Mouse (Mus musculus) bone marrow, adult 2 months (tissue): Measurements from ENCODE around the gene Nkain1. TPM values are rescaled to one million over a fixed set of nuclear protein-coding genes. Genes with fewer than 3 reads are reported as not detected.

ENCODE experiments used
- H3K27ac ChIP-seq: fragments of 200-500 bp; 2 replicates; pipeline ENCODE4 v1.5.1; 2012; ENCODE audit warnings: low read depth, mild to moderate bottlenecking, control low read depth, inconsistent platforms, low read length; ENCODE audit not compliant: control insufficient read depth, poor library complexity, insufficient read depth
- H3K4me1 ChIP-seq: fragments of 200-500 bp; 2 replicates; pipeline ENCODE4 v1.6.1; 2011; ENCODE audit warnings: low read length; ENCODE audit not compliant: control insufficient read depth, insufficient read depth
- H3K4me3 ChIP-seq: fragments of 200-500 bp; replicated peaks from 2 replicates; pipeline ENCODE3; 2011; ENCODE audit warnings: mild to moderate bottlenecking, low read depth, low read length, control low read depth; ENCODE audit not compliant: control insufficient read depth
- CTCF ChIP-seq: fragments of 200-500 bp; IDR thresholded peaks from 2 replicates; pipeline ENCODE4 v1.5.1; 2011; ENCODE audit warnings: low read length, control low read depth; ENCODE audit not compliant: control insufficient read depth, insufficient read depth
- POLR2A ChIP-seq: fragments of 200-500 bp; IDR thresholded peaks from 2 replicates; pipeline ENCODE4 v1.6.1; 2011; ENCODE audit warnings: low read depth, mild to moderate bottlenecking, control low read depth, low read length, borderline replicate concordance; ENCODE audit not compliant: control insufficient read depth
- WGBS: fragments of 180-500 bp; shearing (Covaris S2); methylation state at CpG from one replicate; pipeline ENCODE4 v1.1.7; 2018; 5-methylcytosine and 5-hydroxymethylcytosine counted together
- polyA plus RNA-seq: library from polyadenylated mRNA; stranded (reverse); fragments of >200 nt; gene quantifications from 2 replicates; pipeline ENCODE4 v1.2.4, GENCODE M21; 2011; ENCODE audit warnings: low replicate concordance; ENCODE audit not compliant: missing spikeins, insufficient read depth, insufficient read length

The Nkain1 gene
- polyA plus RNA-seq: 5.0 TPM in 1 of 2 replicates, not detected in the other

DNA sequence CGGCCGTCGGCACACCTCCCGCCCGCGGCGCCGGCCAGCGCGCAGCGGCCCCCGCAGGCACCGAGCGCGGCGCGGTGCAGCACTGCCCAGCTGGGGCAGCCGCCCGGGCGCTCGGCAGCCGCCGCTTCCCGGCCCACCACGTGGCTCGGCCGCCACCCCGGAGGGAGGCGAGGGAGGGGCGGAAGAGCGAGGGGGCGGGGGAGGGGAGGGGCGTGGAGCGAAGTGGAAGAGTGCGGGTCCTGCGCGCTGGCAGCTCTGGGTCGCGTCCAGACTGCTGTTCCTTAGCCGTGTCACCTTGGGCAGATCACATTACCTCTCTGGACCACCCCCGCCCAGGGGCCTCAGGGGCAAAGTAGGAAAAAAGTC, at the start of gene Nkain1:
Nkain1 (minus strand) TSS at position 126 of the 366 bp plus-strand sequence.
- TF ChIP-seq CTCF (no peak), POLR2A (no peak)
- Histone ChIP-seq H3K27ac (no peak within 1 kb of the TSS), H3K4me1 (no peaks in the 10 kb centered on the region), H3K4me3 (no peak within 1 kb of the TSS)
- 1% methylated on average over 40 of the region's 41 CpGs for WGBS

DNA sequence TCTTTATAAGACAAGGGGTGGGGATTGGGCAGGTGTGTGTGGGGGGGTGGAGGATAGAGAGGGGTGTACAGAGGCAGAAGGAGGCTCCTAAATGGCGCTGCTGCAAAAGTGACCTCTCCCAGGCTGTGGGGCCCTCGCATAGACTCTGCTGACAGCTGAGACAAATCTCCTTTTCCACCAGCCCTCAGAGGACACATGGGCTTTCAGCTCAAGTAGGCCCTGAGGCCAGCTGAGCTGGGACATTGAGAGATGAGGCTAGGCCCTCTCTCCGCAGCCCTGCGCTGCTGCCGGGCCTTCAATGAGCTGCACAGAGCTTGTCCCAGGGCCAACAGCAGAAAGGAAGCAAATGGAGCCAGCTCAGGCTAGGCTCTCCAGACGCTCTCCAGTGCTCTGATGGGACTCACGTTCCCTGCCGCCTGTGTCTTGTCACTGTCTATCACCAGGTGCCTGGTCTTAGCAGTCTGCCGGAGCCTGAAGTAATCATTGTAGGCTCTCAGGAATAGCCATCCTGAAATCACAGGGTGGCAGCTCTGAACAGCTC, 4.8 kb upstream of the Nkain1 start:
- 77% methylated on average over 9 of the region's 9 CpGs for WGBS
- no peak overlapping the region for H3K4me3 ChIP-seq
- H3K4me1 ChIP-seq: no peaks in the 10 kb centered on the region
- no peak overlapping the region for H3K27ac ChIP-seq
- TF ChIP-seq CTCF (no peak), POLR2A (no peak)

DNA sequence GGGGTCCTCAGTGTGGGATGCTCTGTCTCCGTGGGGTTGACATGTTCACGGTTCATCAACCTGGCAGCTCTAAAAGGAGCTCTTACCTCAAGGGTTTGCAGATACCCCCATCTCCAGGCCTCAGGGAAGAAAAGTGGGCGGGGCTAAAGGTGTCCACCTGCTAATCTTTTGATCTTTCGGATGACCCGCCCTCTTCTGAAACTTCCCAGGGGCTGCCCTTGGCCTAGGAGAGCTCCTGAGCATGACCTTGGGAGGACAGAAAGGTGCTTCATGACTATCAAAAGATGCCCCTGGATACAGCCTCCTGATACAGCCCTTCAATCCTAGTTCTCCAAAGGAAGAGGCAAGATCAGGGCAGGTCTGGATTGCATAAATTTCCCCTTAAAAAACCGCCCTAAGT, 3.1 kb upstream of the Nkain1 start:
- TF ChIP-seq CTCF (no peak), POLR2A (no peak)
- Histone ChIP-seq H3K4me1 (no peaks in the 10 kb centered on the region), H3K4me3 (no peak overlapping the region), H3K27ac (no peak overlapping the region)
- 70% methylated on average over 6 of the region's 6 CpGs for WGBS

DNA sequence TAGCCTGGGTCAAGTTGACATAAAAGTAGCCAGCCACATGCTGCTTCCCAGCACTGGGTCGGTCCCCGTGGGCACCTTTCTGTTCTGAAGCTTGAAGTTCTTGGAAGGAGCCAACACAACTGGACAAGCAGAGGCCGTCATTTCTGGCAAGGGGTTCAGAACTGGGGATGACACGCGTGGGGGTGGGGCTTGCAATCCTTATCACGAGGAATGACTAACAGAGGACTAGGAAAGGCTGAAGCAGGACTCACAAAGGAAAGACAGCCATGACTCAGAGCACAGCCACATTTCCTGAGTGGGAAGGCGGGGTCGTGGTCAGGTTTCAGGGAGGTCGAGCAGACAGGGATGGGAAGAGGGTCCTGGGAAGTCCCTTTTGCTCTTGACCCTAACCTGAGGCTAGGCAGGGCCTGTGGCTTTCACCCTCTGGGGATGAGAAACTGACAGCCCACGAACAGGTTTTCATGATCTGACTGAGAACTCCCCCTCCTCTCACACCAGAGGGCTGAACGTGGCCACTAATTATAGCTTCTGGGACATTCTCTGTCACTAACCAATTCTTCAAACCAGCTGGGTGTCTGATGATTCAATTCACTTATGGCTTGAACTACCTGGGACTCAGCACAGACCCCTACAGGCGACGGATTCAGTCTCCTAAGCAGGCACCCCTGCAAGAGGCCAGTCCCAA, 2.4 kb upstream of the Nkain1 start:
- H3K27ac ChIP-seq: no peak overlapping the region
- no peak overlapping the region for H3K4me3 ChIP-seq
- 49% methylated on average over 13 of the region's 13 CpGs for WGBS
- no peak for TF ChIP-seq POLR2A
- TF ChIP-seq CTCF: no peak
- H3K4me1 ChIP-seq: no peaks in the 10 kb centered on the region

DNA sequence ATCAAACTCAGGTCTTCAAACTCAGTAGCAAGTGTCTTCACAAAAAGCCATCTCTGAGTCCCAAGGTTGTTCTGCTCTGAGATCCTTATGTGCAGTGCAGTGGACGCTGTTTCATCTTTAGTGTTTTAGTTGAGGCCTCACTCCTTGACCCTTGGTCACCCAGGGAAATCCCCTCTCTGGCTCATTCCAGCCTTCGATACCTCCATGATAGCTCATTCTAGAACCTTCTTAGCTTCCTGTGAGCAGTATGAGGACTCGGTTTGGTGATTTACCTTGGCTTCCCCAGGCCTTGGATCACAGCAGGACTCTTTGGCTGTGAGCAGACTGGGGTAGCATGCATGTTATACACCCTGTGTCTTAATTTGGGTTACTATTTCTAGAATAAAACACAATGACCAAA, 1.6 kb upstream of the Nkain1 start:
- 77% methylated on average over 3 of the region's 3 CpGs for WGBS
- H3K27ac ChIP-seq: no peak overlapping the region
- H3K4me3 ChIP-seq: no peak overlapping the region
- no peak for TF ChIP-seq CTCF
- no peak for TF ChIP-seq POLR2A
- H3K4me1 ChIP-seq: no peaks in the 10 kb centered on the region

DNA sequence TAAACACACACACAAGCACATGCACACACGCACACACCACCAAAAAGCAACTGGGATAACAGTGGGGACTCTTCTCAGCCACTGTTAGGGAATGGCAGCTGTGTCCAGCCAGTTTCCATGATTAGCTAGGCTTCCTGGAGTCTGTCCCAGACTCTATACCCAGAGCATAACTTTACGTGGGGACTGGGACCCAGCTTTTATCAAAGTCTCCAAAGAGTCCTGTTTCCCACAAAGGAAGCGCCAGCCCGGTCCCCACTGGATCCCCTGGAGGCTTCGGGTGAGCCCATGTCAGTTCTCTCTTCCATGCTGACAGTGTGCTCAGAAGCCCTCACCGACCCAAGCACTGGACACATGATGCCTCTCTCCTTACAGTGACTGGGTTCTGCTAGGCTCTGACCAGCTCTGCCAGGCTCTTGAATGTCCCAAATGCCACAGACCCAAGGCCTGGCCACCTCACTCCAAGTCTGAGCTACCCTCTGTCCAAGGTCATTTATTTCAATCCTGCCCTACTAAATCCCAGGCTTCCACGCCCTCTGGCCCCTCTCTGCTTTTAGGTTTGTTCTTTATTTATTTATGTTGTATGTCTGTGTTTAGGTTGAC, 988 bp upstream of the Nkain1 start:
- no peak for TF ChIP-seq POLR2A
- TF ChIP-seq CTCF: no peak
- H3K4me3 ChIP-seq: no peak overlapping the region
- 79% methylated on average over 7 of the region's 7 CpGs for WGBS
- no peaks in the 10 kb centered on the region for H3K4me1 ChIP-seq
- no peak overlapping the region for H3K27ac ChIP-seq

DNA sequence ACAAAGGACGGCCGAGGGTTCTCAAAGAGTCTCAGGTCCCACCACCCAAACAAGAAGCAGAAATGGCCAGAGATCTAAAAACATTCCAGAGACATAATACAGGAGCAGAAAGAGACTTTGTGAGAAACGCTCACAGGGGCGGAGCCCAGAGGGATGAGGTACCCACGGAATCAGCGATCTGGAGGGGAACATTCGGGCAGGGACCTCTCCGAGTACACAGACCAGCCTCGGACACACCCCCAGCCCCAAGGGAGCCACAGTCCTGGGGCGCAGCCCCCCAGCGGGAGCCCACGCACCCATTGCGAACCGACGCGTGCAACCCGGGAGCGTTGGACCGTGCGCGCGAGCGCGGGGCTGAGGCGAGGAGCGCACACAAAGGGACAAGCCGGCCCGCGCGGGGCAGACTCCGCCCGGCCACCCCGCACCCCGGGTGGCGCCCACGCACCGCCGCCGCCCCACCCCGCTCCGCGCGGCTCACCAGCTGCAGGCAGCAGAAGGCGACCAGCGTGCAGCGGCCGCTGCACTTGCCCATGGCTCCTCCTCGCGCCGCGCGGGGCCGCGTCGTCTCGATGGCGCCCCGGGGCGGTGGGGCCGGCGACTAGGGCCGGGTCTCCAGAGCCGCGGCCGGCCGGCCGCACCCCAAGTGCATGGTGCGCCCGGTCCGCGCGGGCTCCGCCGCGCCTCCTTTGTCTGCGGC, 474 bp downstream of the Nkain1 start:
- no peak overlapping the region for H3K27ac ChIP-seq
- no peak for TF ChIP-seq CTCF
- no peak for TF ChIP-seq POLR2A
- H3K4me1 ChIP-seq: no peaks in the 10 kb centered on the region
- H3K4me3 ChIP-seq: no peak overlapping the region
- 2% methylated on average over 75 of the region's 76 CpGs for WGBS

DNA sequence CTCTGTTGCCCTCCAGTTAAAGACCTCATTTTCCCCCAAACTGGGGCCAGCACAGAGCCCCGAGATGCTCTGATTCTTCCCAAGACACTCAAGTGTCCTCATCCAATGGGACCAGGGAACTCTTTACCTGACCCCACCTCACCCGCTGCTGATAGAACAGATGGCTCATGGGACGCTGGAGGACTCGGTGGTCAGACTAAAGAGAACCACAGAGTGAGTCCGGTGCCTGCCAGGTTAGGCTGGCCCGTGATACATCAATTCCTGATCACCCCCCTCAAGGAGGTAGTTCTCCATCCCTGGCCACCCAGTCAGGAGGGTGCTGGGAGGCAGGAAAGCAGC, 992 bp downstream of the Nkain1 start:
- Histone ChIP-seq H3K27ac (no peak overlapping the region), H3K4me1 (no peaks in the 10 kb centered on the region), H3K4me3 (no peak overlapping the region)
- TF ChIP-seq CTCF: no peak
- TF ChIP-seq POLR2A: no peak
- WGBS: 5% methylated on average over 6 of the region's 6 CpGs
